Mouse (Mus musculus) embryonic facial prominence, embryonic 15.5 days (tissue): ENCODE data around the gene Topbp1. TPM values are rescaled to one million over a fixed set of nuclear protein-coding genes. Genes with fewer than 3 reads are reported as not detected.

Experiments
- ATAC-seq: fragments of 200-750 bp; cut with Nextera tagmentation; 2 replicates; pipeline ENCODE4 v1.8.0; 2017; ENCODE audit warnings: low read depth, moderate TSS enrichment; ENCODE audit not compliant: insufficient number of reproducible peaks, low FRiP score, low TSS enrichment
- H3K27ac ChIP-seq: fragments of 300-500 bp; sonication (generic); replicated peaks from 2 replicates; pipeline ENCODE4 v1.5.1; 2015; ENCODE audit warnings: mild to moderate bottlenecking, inconsistent platforms
- H3K27me3 ChIP-seq: fragments of 300-500 bp; sonication (generic); 2 replicates; pipeline ENCODE4 v1.6.1; 2015; ENCODE audit warnings: inconsistent platforms
- H3K36me3 ChIP-seq: fragments of 300-500 bp; sonication (generic); 2 replicates; pipeline ENCODE4 v1.6.1; 2015; ENCODE audit warnings: mild to moderate bottlenecking, inconsistent platforms
- H3K4me1 ChIP-seq: fragments of 300-500 bp; sonication (generic); 2 replicates; pipeline ENCODE4 v1.6.1; 2015; ENCODE audit warnings: inconsistent platforms
- H3K4me2 ChIP-seq: fragments of 300-500 bp; sonication (generic); replicated peaks from 2 replicates; pipeline ENCODE4 v1.6.1; 2015; ENCODE audit warnings: mild to moderate bottlenecking, inconsistent platforms
- H3K4me3 ChIP-seq: fragments of 300-500 bp; sonication (generic); replicated peaks from 2 replicates; pipeline ENCODE4 v1.5.1; 2015; ENCODE audit warnings: mild to moderate bottlenecking, inconsistent platforms
- H3K9ac ChIP-seq: fragments of 300-500 bp; sonication (generic); 2 replicates; pipeline ENCODE4 v1.6.1; 2015; ENCODE audit warnings: inconsistent platforms
- H3K9me3 ChIP-seq: fragments of 300-500 bp; sonication (generic); replicated peaks from 2 replicates; pipeline ENCODE4 v1.6.1; 2016; ENCODE audit warnings: inconsistent platforms
- WGBS: fragments of 180-500 bp; shearing (Covaris S2); methylation state at CpG from one replicate; pipeline ENCODE4 v1.1.7; 2015; 5-methylcytosine and 5-hydroxymethylcytosine counted together
- polyA plus RNA-seq: library from polyadenylated mRNA; unstranded; fragments of >200 nt; fragmentation: Nextera tagmentation; extraction: Ambion mirVana; gene quantifications from 2 replicates; pipeline ENCODE4 v1.2.1, GENCODE M21; 2015

Topbp1 gene
- polyA plus RNA-seq, 1 experiment from 2014 or later: 52.8 TPM

DNA sequence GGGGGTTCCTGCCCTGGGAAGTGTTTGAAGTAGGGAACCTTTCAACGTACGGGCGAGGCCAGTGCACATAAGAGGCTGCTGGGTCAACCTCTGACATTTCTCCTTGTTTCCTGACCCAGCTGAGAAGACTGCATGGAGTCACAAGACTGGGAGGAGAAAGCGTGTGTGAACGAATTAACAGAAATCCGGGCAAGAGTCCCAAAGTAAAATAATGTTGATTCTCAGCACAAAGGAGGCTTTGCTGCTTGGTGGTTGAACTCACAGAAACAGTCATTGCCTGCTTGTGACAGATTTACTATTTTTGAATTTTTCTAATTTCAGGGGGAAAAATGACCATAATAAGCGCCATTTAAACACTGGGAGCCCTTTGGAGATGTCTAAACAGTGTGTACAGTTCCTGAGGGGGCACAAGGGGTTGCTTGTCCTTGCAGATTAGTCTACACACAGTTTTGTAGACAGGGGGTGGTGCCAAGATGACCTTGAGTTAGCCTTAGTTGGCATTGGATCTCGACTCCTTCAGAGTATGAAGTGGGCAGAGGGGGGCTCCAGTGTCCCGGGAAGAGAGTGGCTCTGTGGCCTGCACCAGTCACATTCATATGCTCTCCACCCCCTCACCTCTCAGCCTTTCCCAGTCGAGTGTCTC is 82.1 kb downstream of the Topbp1 start:
- no peaks in the 10 kb centered on the region for H3K27me3 ChIP-seq
- no peak for ATAC-seq
- H3K4me1 ChIP-seq: peaks cover 15% of the 10 kb centered on the region
- no peak overlapping the region for H3K4me3 ChIP-seq
- H3K36me3 ChIP-seq: no peaks in the 10 kb centered on the region
- no peak overlapping the region for H3K4me2 ChIP-seq
- no peak overlapping the region for H3K9ac ChIP-seq
- no peak overlapping the region; the same call in 1 of the 2 replicates for H3K27ac ChIP-seq
- WGBS: 50% methylated on average over 10 of the region's 10 CpGs
- no peaks in the 10 kb centered on the region for H3K9me3 ChIP-seq

DNA sequence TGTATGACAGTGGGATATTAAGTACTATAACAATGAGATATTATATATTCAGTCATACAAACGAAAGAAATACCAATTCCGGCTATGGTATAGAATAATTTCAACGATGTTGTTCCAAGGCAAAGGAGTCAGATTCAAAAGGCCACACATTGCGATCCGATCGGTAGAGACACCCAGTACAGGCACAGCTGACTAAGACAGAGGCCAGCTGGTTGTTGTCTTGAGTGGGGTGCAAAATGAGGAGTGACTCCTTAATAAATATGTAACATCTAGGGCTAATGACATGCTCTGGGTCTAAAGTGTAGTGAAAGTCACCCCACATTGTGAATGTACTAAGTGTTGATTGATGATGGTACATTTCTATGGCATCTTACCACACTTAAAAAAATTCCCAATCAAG is 84.2 kb downstream of the Topbp1 start:
- H3K4me2 ChIP-seq: no peak overlapping the region
- ATAC-seq: no peak
- no peak overlapping the region for H3K4me3 ChIP-seq
- no peak overlapping the region for H3K9ac ChIP-seq
- H3K36me3 ChIP-seq: no peaks in the 10 kb centered on the region
- H3K27me3 ChIP-seq: no peaks in the 10 kb centered on the region
- H3K9me3 ChIP-seq: no peaks in the 10 kb centered on the region
- no peak overlapping the region for H3K27ac ChIP-seq
- H3K4me1 ChIP-seq: peaks cover 11% of the 10 kb centered on the region
- WGBS: 93% methylated on average over 6 of the region's 6 CpGs

DNA sequence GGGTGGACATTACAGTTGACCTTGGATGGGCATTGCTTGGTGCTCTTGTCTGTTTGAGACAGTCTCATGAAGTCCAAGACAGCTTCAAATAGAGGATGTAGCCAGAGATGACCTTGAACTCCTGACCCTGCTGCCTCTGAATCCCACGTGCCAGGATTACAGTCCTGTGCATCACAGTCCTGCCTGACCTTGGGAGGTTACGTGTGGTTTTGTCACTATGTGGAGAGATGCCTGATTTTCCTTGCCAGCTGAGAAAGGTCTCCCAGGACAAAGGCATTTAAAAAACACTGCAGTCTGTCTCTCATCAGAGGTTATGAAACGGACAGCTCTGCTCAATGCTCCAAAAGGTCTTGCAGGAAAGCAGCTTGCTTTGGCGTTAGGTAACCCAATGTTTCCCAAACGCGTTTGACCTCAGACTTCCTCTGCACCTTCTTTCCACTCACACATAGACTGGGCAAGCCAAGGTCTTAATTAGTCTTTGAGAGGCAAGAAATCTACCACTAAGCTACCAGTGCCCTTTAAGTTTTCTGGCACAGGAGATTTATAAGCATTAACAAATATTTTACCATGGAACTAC is 86.9 kb downstream of the Topbp1 start:
- no peaks in the 10 kb centered on the region for H3K27me3 ChIP-seq
- WGBS: 66% methylated on average over 6 of the region's 6 CpGs
- no peaks in the 10 kb centered on the region for H3K36me3 ChIP-seq
- peaks cover 6% of the 10 kb centered on the region for H3K4me1 ChIP-seq
- H3K4me3 ChIP-seq: no peak overlapping the region
- H3K27ac ChIP-seq: no peak overlapping the region
- no peaks in the 10 kb centered on the region for H3K9me3 ChIP-seq
- no peak overlapping the region for H3K4me2 ChIP-seq
- ATAC-seq: no peak
- H3K9ac ChIP-seq: no peak overlapping the region

DNA sequence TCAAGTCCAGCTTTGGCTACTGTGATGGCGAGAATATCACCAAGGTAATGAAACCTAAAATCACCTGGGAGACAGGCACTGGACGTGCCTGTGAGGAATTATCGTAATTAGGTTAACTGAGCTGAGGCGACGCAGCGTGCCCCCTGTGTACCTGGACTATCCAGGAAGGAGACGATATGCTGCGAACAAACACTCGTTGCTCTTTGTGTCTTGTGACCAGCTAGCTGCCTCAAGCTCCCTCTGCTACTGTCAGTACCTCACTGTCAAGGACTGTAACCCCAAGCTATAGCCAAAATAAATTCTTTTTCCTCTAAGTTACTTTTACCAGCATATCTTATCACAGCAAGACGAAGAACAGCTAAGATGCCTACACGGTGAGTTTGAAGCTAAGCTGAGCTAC is 88.2 kb downstream of the Topbp1 start:
- Histone ChIP-seq H3K9ac (no peak overlapping the region), H3K36me3 (no peaks in the 10 kb centered on the region), H3K4me2 (no peak overlapping the region), H3K4me3 (no peak overlapping the region), H3K4me1 (no peaks in the 10 kb centered on the region), H3K27me3 (no peaks in the 10 kb centered on the region), H3K9me3 (no peaks in the 10 kb centered on the region), H3K27ac (no peak overlapping the region)
- WGBS: 72% methylated on average over 11 of the region's 11 CpGs
- ATAC-seq: no peak

DNA sequence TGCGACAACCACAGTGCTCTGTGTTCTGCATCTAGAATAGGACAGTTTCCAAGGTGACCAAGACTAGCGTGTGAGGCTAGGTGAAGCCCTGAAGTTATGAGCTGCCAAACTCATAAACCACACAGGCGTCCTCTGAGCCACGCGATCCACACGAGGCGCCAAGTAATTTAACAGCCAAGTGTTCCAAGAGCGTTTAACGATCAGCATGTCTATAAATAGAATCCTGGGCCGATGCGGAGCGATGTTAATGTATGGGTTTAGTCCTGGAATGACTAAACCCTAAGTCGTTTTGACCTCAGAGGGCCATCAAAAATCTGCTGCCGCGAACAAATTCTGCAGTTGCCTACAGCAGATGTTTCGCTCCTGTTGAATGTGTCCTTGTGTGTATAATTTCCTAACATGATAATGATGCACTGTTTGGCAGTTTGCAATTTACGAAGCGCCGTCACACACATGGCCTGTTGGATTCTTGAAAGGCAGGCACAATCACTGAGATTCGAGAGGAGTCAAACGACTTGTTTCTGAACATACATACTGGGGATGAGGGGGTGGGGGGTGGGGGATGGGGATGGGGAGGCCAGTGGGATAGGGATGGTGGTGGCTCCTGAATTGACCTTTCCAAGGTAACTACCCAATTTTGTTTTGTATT is 93.6 kb downstream of the Topbp1 start:
- Histone ChIP-seq H3K27me3 (no peaks in the 10 kb centered on the region), H3K4me2 (no peak overlapping the region), H3K36me3 (no peaks in the 10 kb centered on the region), H3K4me1 (peaks cover 4% of the 10 kb centered on the region; the same call in 1 of the 2 replicates), H3K27ac (no peak overlapping the region), H3K9ac (no peak overlapping the region), H3K9me3 (no peaks in the 10 kb centered on the region), H3K4me3 (no peak overlapping the region)
- ATAC-seq: peak; percentile 66; the same call in 1 of the 2 replicates
- WGBS: 61% methylated on average over 21 of the region's 21 CpGs

Other genes with a start within 250 kb of the Topbp1 start
- 9.5 and 10.2 TPM in 2 replicates for gene Rab6b, start 193.4 kb upstream of the Topbp1 start, polyA plus RNA-seq
- gene Srprb, start 103.1 kb upstream of the Topbp1 start, polyA plus RNA-seq: 65.9 and 66.2 TPM in 2 replicates
- 0.69 and 1.4 TPM in 2 replicates for gene Gm20425, start 74.9 kb upstream of the Topbp1 start, polyA plus RNA-seq
- 31.2 and 34.5 TPM in 2 replicates for gene Trf, start 74.8 kb upstream of the Topbp1 start, polyA plus RNA-seq
- gene 1300017J02Rik, start 133 bp upstream of the Topbp1 start, polyA plus RNA-seq: 2.4 and 2.9 TPM in 2 replicates
- 97.0 and 98.6 TPM in 2 replicates for gene Cdv3, start 60.6 kb downstream of the Topbp1 start, polyA plus RNA-seq
- gene Bfsp2, start 175.2 kb downstream of the Topbp1 start, polyA plus RNA-seq: 4.3 and 4.8 TPM in 2 replicates